Mouse (Mus musculus) liver, postnatal 0 days (tissue): ENCODE measurements at regions not wholly inside any gene's neighbourhood (a gene's known extent, or its start where the extent isn't known, plus 50 kb on each side); places are given as distances from the start of the nearest gene placed in this dataset.

Experiments
- CTCF ChIP-seq: sonication (generic); IDR thresholded peaks from 2 replicates; pipeline ENCODE4 v1.5.1; 2016; ENCODE audit warnings: antibody characterized with exemption, low read depth
- EP300 ChIP-seq: IDR thresholded peaks from 2 replicates; pipeline ENCODE4 v1.6.1; 2016; ENCODE audit warnings: antibody characterized with exemption, low read depth, mild to moderate bottlenecking

GRCm38 (mm10) chr8:35022649-35023048 is 742.9 kb upstream of the Gm19410 start:
- TF ChIP-seq CTCF (no peak), EP300 (no peak)
